Mouse (Mus musculus): ENCODE measurements around the gene Kif26b.

- no peak for TF ChIP-seq CTCF (IDR thresholded peaks at IDR 0.05)
- TF ChIP-seq POLR2A (IDR thresholded peaks at IDR 0.05; ENCODE audit: insufficient read depth, low read depth, low read length), result no peak
These were observed 45.1 kb upstream of the Kif26b start for GRCm38 (mm10) chr1:178483854-178484253.
